Mouse (Mus musculus) G1E (cell line): ENCODE data around the gene Tesk1. TPM values are rescaled to one million over a fixed set of nuclear protein-coding genes. Genes with fewer than 3 reads are reported as not detected.

Source experiments
- ATAC-seq: 2 replicates; pipeline ENCODE4 v1.8.0; 2016; ENCODE audit warnings: mild to moderate bottlenecking; ENCODE audit not compliant: insufficient number of reproducible peaks, poor library complexity, low FRiP score, severe bottlenecking; ENCODE audit errors: extremely low read depth
- DNase-seq: peaks from one replicate; pipeline ENCODE4 v3.0.0; 2012; ENCODE audit warnings: low spot score
- H3K27me3 ChIP-seq: 2 replicates; pipeline ENCODE4 v1.6.1; 2012; ENCODE audit warnings: mild to moderate bottlenecking, low read length, inconsistent platforms; ENCODE audit not compliant: insufficient read depth
- H3K36me3 ChIP-seq: replicated peaks from 2 replicates; pipeline ENCODE3; 2012; ENCODE audit warnings: mild to moderate bottlenecking, inconsistent platforms
- H3K4me1 ChIP-seq: 2 replicates; pipeline ENCODE4 v1.6.1; 2012; ENCODE audit warnings: low read depth, low read length, inconsistent platforms, mixed read lengths; ENCODE audit not compliant: insufficient read depth
- H3K4me3 ChIP-seq: 2 replicates; pipeline ENCODE4 v1.5.1; 2012; ENCODE audit warnings: low read depth, mild to moderate bottlenecking, inconsistent platforms, low read length, moderate library complexity, mixed read lengths
- H3K9me3 ChIP-seq: replicated peaks from 2 replicates; pipeline ENCODE4 v1.6.1; 2012; ENCODE audit warnings: inconsistent platforms
- CTCF ChIP-seq: IDR thresholded peaks from 2 replicates; pipeline ENCODE4 v1.5.1; 2012; ENCODE audit warnings: low read depth, low read length, inconsistent platforms, mixed read lengths
- GATA1 ChIP-seq: IDR thresholded peaks from 2 replicates; pipeline ENCODE4 v1.6.1; 2012; ENCODE audit warnings: borderline replicate concordance, low read length, inconsistent platforms, mixed read lengths
- GATA2 ChIP-seq: IDR thresholded peaks from 2 replicates; pipeline ENCODE4 v1.6.1; 2012; ENCODE audit warnings: low read depth, low read length, inconsistent platforms, borderline replicate concordance
- POLR2AphosphoS5 ChIP-seq: IDR thresholded peaks from 2 replicates; pipeline ENCODE4 v1.6.1; 2012; ENCODE audit warnings: low read depth, low read length, inconsistent platforms; ENCODE audit not compliant: insufficient replicate concordance
- TAL1 ChIP-seq: conservative IDR thresholded peaks from 2 replicates; pipeline ENCODE4 v1.6.1; 2012; ENCODE audit warnings: low read depth, low read length, inconsistent platforms, mixed read lengths
- polyA plus RNA-seq: library from polyadenylated mRNA; stranded (reverse); fragments of >175 nt; gene quantifications from 2 replicates; pipeline ENCODE4 v1.2.3, GENCODE M21; 2012
- total RNA-seq, 2 experiments: library from RNA; stranded (forward) in 1 of 2; stranded (reverse) in 1 of 2; fragments of 200-1000 nt in 1 of 2; fragments of >200 nt in 1 of 2; fragmentation: Nextera tagmentation in 1 of 2; gene quantifications; 2 replicates each; pipeline ENCODE4 v1.2.3; 2014 to 2017

Gene Tesk1
- total and polyA plus RNA-seq, 3 experiments, result 8.7 to 55.8 (median 26.3) TPM

DNA sequence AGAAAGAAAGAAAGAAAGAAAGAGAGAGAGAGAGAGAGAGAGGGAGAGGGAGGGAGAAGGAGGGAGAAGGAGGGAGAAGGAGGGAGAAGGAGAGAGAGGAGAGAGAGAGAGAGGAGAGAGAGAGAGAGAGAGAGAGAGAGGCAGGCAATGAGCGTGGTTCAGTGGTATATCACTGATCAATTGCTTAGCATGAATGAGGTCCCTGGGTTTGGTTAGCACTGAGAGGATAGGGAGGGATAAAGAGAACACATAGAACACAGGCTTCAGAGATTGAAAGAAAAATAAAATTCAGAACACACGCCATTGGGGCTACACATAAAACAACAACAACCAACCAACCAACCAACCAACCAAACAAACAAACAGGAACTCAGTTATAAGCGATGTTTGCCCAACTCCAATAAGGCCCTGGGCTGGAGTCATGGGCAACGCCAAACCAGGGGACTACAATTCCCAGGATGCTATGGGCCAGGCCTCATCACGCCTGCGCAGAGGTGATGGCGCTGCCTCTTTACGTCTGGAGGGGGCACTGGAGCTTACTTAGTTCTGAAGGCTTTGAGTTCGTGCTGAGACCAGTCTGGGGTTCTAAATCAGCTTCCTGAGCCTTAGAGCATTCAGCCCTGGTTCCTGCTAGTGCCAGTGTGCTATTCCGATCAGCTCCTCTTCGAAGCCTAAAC is 36.3 kb downstream of the Tesk1 start:
- Histone ChIP-seq H3K4me3 (no peak overlapping the region), H3K9me3 (no peaks in the 10 kb centered on the region), H3K27me3 (peaks cover 16% of the 10 kb centered on the region), H3K4me1 (peaks cover 15% of the 10 kb centered on the region), H3K36me3 (no peaks in the 10 kb centered on the region)
- TF ChIP-seq TAL1 (no peak), POLR2AphosphoS5 (no peak), GATA1 (no peak), CTCF (no peak), GATA2 (no peak)
- no peak for ATAC-seq
- DNase-seq, result no peak

DNA sequence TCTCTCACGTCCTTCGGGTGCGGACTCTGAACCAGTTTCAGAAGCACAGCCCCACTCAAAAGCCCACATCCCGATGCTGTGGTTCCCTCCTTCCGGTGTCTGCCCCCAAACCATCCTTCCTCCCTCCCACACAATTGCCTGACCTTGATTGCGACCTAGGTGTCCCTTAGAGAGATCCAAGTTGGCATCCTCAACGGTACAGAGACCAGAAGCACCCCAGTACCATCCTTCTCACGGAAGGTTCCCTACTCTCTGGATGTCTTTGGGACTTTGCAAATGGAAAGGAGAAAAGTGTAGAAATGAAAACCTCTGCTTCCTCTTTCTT is 36.8 kb downstream of the Tesk1 start:
- H3K9me3 ChIP-seq, result no peaks in the 10 kb centered on the region
- no peak overlapping the region for H3K4me3 ChIP-seq
- H3K36me3 ChIP-seq, result no peaks in the 10 kb centered on the region
- no peak for TF ChIP-seq POLR2AphosphoS5
- no peak for TF ChIP-seq TAL1
- TF ChIP-seq CTCF, result no peak
- TF ChIP-seq GATA2, result no peak
- no peak for TF ChIP-seq GATA1
- H3K4me1 ChIP-seq, result peaks cover 15% of the 10 kb centered on the region
- ATAC-seq, result no peak
- peaks cover 21% of the 10 kb centered on the region for H3K27me3 ChIP-seq
- no peak for DNase-seq

DNA sequence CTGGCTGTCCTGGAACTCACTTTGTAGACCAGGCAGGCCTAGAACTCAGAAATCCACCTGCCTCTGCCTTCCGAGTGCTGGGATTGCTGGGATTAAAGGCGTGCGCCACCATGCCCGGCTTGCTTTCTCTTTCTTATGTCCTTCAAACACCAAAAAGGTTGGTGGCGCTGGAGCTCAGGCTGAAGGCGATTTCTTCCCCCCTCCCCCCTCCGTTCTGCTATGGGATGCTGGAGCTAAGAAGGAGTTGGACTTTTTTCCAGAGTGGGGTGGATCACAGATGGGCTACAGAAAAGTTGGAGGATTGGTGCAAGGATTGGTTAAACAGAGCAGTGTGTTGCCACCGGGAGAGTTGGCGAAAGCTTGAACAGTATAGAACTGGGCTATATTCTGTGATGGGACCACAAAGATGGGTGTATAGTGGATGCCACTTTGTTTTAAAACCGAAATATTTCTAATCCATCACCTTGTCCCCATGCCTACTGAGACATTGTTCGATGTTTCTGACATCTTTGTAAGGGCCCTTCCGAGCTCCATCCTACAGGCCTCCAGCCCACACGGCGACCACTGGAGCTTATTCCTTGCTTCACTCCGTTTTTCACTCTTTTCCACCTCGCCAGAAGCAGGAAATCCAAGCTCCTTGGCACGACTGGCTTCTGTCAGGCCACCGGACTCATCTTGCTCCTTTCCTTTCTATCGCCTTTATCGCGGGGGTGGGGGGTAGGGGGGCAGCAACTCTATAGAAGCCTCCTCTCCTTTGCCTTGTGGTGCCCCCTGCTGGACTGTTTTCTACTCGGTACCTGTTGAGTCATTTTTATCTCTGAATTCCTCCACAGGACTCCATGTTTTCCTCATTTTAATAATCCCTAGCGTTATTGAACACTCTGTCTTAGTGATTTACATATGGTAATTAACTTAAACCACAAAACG is 37.4 kb downstream of the Tesk1 start:
- ATAC-seq (no peak), DNase-seq (no peak)
- H3K4me1 ChIP-seq, result peaks cover 15% of the 10 kb centered on the region
- no peak overlapping the region for H3K4me3 ChIP-seq
- peaks cover 24% of the 10 kb centered on the region for H3K27me3 ChIP-seq
- H3K9me3 ChIP-seq, result no peaks in the 10 kb centered on the region
- no peaks in the 10 kb centered on the region for H3K36me3 ChIP-seq
- TF ChIP-seq GATA1 (no peak), GATA2 (no peak), POLR2AphosphoS5 (no peak), TAL1 (no peak), CTCF (no peak)

DNA sequence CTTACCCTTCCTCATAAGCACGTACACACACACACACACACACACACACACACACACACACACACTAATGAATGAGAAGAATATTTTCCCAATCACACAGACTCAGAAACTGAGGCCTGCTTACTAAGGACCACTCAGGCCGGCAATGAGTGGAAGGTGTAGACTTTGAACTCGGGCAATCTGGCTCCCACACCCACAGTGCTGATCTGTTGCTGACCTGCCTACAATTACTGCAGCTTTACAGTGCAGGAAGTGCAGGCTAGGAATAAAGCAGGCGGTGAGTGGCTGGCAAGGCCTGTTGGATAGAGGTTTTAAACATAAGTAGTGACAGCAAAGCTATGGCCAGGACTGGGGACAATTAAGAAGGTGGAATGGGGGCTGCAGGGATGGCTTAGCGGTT is 39.2 kb downstream of the Tesk1 start:
- ATAC-seq, result no peak
- TF ChIP-seq CTCF, result no peak
- DNase-seq, result no peak
- Histone ChIP-seq H3K27me3 (peaks cover 18% of the 10 kb centered on the region), H3K4me1 (peaks cover 15% of the 10 kb centered on the region), H3K4me3 (no peak overlapping the region), H3K36me3 (no peaks in the 10 kb centered on the region), H3K9me3 (no peaks in the 10 kb centered on the region)

DNA sequence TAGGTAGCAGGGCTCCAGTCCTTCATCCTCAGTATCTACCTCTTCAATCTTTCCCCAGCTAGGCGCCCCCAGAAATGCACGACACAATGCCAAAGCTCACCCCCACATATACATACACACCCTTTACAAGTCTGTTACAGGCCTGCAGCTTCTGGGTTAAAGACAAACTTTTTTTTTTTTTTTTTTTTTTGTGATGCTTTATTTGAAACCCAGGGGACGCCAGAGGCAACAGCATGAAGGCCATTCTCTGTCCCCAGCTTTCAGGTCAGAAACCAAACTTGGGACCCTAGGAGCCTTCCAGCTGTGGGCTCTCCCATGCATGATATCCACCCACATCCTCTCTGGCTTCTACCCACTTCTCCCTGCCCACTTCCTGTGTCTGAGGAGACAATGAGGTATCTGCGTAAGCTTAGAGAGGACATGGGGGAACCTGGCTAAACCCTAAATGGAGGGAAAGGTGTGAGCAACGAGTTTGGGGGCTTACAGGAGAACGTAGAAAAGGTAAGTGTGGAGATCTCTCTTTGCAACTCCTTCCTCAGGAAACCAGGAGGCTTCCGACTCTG is 40.2 kb downstream of the Tesk1 start:
- DNase-seq, result no peak
- TF ChIP-seq GATA2, result no peak
- no peak for TF ChIP-seq CTCF
- TF ChIP-seq TAL1, result no peak
- TF ChIP-seq GATA1, result no peak
- Histone ChIP-seq H3K36me3 (no peaks in the 10 kb centered on the region), H3K27me3 (peaks cover 18% of the 10 kb centered on the region), H3K9me3 (no peaks in the 10 kb centered on the region), H3K4me3 (no peak overlapping the region), H3K4me1 (peaks cover 15% of the 10 kb centered on the region)
- no peak for ATAC-seq

DNA sequence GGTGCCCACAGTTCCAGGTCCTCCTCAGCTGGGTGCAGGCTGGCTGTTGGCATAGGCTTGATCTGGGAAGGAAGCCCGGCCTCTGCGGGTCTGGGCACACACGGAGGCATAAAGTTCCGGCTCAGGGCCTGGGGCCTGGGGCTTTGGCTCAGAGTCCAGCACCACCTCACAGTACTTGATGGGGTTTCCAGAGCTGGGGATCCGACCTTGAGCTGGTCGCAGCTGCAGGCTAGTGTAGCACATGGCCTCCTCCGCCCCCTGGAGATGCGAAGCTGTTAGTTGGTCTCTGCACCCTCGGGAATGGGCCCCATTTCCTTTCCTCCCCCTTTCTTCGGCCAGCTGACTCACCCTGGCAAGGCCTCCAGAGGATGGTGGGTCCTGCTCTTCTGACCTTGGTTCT is 40.9 kb downstream of the Tesk1 start:
- H3K9me3 ChIP-seq, result no peaks in the 10 kb centered on the region
- TF ChIP-seq TAL1, result no peak
- TF ChIP-seq POLR2AphosphoS5, result no peak
- no peak for TF ChIP-seq GATA1
- no peak for TF ChIP-seq GATA2
- no peak for TF ChIP-seq CTCF
- ATAC-seq, result no peak
- no peaks in the 10 kb centered on the region for H3K36me3 ChIP-seq
- peaks cover 15% of the 10 kb centered on the region for H3K4me1 ChIP-seq
- H3K27me3 ChIP-seq, result peaks cover 18% of the 10 kb centered on the region
- H3K4me3 ChIP-seq, result no peak overlapping the region
- no peak for DNase-seq
